Mouse (Mus musculus) left cerebral cortex, postnatal 36 days (tissue): ENCODE results near the gene Tmem53. TPM values are rescaled to one million over a fixed set of nuclear protein-coding genes. Genes with fewer than 3 reads are reported as not detected.

Experiments
- DNase-seq, 2 experiments: peaks; one replicate each; pipeline ENCODE4 v3.0.0; 2021 to 2022; ENCODE audit warnings: low spot score in 2 of 2, mixed read lengths in 1 of 2
- intact Hi-C: fragments of 180-260 bp; cut with DNase I; formaldehyde crosslinking; loops from one replicate; pipeline ENCODE4 v1.15.1; 2025
- total RNA-seq, 2 experiments: library from RNA; stranded (reverse); gene quantifications; 2 replicates each; pipeline ENCODE4 v1.2.3; 2021

Gene Tmem53
- 1 to 10 TPM; 4.1 to 5.6 TPM for total RNA-seq

DNA sequence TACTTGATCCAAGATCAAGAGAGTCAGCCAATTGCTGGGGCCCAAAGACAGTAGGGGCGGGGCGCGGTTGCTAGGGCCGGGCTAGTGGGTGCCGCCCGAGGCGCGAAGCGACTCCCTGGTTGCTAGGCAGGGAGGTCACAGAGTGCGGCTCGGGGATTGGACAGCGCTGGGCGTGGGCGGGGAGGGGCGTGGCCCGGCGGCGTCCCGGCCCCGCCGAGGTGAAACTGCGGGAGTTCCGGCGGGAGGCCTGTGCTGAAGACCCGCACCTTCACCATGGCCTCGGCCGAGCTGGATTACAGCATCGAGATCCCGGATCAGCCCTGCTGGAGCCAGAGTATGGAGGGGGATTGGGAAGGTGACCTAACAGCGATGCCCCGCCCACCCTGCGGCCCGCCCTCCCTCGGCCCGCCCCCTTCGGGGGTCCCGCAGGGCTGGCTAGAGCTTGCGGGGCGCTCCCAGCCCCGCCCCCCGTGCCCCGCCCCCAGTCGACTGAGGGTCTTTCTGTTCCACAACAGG, at the start of gene Tmem53, which contains the start of gene Armh1:
Gene Tmem53 (plus strand): TSS at position 151 of the 516 bp plus-strand sequence.
Gene Armh1 (minus strand): TSS at position 325 of the 516 bp plus-strand sequence.
- intact Hi-C loops: no loop called here
- DNase-seq: peak; percentile 73 to 74

DNA sequence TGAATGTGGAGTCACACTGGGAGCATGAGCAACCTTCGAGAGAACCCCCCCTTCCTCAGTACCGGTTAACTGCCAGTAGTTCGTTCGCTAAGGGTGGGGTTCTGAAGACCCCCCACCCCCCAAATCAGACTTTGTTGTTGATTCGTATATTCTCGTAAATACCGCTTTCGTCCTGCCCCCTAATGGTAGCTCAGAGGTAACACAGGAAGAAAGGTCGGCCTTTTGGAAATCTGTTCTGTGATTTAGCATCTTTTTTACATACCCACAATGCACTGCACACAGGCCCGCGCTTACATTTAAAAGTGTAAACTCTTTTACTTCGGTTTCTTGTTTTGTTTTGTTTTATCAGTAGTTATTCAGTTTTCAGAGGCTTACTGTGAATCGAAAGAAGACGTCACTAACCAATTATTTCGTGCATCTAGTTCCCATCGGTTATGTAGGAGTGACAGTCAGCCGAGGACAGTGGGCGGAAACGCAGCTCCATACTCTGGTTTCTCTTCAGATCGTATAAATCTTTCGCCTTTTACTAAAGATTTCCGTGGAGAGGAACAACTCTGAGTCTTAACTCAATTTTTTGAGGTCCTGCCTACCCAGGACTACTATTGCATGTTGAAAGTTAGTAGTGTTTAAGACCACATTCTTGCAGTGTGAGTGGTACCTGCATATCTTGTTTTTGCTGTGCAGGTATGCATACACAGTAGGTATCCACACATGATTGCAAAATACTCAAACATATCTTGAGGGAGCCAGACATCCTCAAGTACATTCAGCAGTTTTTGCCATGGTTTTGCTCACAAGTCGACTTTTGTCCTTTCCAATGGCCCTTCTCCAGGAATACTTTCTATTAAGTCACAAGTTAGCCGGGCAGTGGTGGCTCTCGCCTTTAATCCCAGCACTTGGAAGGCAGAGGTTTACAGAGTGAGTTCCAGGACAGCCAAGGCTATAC, 49.4 kb upstream of the Tmem53 start:
- intact Hi-C loops: no loop called here
- no peak for DNase-seq

DNA sequence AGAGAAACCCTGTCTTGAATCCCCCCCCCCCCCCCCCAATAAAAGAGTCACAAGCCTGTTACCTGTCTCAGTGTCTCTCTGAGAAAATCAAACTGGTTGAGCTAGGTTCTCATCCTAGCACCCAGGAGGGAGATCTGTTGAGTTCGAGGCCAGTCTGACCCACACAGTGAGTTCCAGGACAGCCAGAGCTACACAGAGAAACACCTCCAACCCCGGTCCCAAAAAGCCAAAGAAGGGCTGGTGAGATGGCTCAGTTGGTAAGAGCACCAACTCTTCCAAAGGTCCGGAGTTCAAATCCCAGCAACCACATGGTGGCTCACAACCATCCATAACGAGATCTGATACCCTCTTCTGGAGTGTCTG, 48.8 kb upstream of the Tmem53 start:
- intact Hi-C loops: no loop called here
- DNase-seq: no peak

DNA sequence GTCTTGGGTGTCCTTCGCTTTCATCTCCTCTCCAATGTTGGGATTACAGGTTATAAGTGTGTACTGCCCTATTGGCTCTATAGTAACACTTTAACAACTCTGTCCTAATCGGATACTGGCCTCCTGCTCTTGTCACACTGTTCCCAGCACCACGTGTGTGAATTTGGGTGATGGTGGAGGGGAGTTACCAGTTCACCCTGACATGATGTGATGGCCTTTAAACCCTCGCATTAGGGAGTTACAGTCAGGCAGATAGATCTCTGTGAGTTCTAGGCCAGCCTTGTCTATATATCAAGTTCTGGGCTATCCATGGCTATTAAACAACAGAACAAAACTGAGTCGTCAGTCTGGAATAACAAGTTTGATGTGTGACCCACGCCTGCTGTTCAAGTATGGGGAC, 42.2 kb upstream of the Tmem53 start:
- intact Hi-C loops: no loop called here
- DNase-seq: no peak

DNA sequence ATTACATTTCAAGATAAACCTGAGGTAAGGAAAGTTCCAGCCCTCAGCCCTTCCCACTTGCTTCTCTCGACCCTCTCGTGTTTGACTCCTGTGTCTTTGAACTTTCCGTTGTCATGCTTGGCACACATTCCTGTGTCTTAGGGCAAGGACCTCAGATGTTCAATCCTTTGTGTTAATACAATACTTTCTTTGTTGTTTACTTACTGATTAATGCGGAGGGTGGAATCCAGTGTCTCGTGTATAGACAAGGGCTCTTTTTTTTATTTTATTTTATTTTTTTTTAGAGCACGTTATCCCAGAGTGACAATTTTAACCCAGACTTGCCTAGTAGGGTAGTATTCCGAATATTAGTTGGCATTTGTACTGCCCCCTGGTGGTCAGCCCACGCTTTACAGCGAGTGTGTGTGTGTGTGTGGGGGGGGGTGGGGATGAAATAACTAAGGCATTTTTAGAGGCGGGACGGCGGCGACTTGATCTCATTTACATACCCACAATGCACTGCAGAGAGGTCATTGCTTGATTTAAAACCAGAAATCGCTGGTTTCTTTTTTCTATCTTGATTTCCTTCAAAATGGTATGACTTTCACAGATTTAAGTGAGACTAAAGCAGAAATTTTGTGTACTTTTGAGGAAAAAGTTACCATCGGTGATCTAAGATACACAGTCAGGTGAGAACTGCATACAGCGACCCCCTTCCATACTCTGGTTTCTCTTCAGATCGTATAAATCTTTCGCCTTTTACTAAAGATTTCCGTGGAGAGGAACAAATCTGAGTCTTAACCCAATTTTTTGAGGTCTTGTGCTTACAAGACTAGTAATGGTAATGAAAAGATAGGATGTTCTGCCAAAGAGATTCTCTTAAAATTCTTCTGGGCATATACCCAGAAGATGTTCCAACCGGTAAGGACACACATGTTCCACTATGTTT, 41.3 kb upstream of the Tmem53 start:
- peak in 1 of 2 experiments; percentile 39 for DNase-seq
- intact Hi-C loops: no loop called here

DNA sequence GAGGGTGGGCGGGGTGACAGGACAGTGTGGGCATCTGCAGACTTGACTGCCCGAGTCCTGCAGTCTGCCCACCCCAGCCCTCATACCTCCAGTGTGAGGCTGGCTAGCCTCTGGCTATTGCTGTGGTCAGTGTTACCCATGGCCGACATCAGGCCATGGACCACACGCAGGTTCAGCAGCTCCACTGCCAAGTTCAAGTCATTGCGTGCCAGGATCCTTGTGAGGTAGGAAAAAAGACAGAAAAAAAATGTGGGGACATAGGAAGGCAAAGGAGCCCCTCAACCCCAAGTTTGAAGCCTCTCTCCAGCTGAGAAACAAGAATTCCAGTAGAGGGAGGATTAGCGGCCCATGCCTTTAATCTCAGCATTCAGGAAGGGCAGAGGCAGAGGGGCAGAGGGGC, 37.5 kb upstream of the Tmem53 start:
- intact Hi-C loops: no loop called here
- no peak for DNase-seq

DNA sequence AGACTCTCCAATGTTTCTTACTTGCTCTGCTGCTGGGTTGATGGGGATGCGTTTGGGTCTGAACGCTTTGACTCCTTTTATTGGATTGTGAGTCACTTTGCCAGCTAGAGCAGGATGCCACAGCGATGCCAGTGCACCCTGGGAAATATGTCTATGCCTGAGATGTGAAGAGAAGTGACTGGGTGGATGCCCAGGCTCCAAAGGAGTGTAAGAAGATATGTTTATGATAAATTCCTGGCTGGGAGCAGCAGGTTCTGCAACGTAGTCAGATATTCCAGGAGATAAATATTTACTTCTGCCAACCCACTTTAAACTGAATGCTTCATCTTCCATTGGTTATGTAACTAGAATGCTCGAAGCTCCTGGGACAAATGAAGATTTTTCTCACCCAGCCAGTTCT, 34.7 kb upstream of the Tmem53 start:
- intact Hi-C loops: no loop called here
- peak; percentile 19 to 32 for DNase-seq

DNA sequence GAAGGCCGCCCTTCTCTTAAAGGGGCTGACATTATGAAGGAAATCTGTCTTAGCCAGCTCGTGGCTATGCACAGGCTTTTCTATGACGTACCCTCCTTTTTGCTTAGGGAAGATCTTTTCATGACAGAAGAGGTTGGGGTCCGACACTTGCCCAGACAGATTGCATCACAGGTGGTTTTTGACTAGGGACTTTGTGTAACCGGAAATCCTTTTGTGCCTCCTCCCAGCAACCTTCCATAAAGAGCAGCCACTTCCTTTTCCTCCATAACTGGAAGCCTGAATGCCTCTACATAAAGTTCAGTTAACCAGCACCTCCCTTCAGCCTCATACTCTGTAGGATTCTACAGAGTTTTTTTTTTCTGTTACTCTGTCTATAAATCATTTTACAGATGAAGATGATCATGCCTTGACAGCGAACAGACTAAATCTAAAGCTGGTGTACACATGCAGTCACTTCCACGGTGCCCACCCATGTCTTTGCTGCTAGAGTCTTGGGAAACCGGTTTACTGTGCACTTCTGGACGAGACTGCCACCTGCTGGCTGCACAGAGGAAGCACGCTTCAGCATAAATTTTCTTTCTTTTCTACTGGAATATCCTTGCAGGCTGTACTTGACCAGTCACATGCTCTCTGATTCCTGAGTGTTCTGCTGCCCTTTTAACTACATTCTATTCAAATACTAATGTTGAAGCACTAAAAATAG, 33.1 kb upstream of the Tmem53 start:
- DNase-seq: peak; percentile 15 to 38
- intact Hi-C loops: loop anchor here (2.0 kb wide), 1 partner anchor 68 kb away; no protein-coding TSS in a partner anchor

DNA sequence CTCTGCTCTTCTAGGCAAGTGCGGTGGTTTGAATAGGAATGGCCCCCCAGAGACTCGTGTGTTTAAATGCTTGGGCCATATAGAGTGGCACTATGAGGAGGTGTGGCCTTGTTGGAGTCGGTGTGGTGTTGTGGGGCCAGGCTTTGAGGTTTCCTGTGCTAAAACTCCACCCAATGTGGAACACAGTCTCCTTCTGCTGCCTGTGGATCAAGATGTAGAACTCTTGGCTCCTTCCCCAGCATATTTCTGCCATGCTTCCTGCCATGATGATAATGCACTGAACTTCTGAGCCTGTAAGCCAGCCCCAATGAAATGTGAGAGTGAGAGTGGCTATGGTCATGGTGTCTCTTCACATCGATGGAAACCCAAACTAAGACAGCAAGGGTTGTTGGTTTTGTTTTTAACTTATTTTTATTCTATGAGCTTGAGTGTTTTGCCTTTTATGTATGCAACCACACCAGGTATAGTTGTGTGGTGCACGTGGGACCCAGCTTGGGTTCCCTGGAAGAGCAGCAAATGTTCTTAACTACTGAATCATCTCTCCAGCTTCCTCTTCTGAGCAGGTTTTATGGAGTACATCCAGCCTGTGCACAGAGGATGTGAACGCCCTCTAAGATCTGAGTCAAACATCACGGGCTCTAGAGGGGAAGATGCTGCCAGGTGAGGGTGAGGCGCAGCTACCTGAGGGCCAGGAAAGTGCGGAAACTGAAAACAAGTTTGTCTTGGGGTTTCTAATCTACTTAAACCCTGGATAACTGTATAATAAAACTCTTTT, 30.8 kb upstream of the Tmem53 start:
- DNase-seq: peak in 1 of 2 experiments; percentile 13
- intact Hi-C loops: no loop called here

DNA sequence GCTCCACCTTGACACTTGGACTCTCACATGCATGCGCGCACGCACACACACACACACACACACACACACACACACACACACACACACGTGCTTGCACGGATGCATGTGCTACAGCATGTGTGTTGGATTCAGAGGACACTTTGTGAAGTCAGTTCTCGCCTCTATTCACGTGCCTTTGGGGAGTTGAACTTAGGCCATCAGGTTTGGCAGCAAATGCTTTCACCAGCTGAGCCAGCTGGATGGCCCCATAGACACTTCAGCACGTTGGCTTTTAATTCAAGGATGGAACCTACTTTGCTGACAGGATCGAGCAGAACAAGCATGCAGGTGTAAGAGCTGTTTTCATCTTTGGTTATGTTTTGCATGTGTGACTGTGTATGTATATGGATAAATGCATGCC, 29.9 kb upstream of the Tmem53 start:
- intact Hi-C loops: no loop called here
- DNase-seq: no peak

DNA sequence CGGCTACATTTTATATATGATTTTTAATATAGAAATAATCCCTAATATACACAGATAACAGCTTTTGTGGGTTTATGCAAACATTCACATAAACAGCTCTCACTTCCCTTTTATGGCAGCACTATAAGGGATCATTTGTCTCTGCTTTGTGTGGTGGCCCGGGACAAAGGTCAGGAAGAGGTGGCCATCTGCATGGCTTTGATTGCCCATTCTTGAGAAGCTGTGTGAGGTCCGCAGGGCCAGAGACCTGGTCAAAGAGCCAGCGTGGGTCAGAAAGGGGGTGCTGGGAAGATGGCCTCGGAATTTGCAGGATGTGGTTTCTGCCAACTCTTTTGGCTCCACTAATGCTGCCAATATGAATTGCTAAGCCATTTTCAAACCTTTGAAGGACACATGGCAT, 28.8 kb upstream of the Tmem53 start:
- DNase-seq: no peak
- intact Hi-C loops: no loop called here

DNA sequence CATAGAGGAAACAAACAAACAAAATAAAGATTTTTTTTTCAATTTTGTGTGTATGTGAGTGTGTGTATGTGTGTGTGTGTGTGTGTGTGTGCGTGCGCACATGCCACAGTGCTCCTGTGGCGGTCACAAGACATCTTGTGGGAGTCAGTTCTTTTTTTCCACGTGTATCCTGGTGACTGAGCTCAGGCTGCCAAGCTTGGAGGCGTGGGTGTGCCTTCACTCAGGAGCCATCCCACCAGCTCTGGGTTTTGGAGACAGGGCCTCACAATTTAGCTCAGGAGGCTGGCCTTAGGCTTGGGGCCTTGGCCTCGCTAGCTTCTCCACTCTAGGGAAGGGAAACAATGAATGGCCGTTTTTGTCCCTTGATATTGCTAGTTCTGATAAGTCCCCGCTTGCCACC, 27.6 kb upstream of the Tmem53 start:
- no peak for DNase-seq
- intact Hi-C loops: no loop called here

DNA sequence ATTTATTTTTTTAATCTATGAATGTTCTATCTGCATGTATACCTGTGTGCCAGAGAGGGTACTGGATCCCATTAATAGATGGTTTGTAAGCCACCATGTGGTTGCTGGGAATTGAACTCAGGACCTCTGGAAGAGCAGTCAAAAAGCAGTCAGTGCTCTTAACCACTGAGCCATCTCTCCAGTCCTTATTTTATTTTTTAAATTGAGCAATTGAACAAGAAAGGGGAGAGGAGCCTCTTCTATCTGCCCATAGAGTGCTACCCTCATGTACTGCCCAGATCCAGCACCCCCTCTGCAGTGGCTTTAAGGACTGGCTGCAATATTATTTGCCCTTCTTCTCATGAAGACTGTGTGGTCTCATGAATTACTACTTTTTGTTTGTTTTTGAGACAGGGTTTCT, 26.5 kb upstream of the Tmem53 start:
- DNase-seq: no peak
- intact Hi-C loops: no loop called here

DNA sequence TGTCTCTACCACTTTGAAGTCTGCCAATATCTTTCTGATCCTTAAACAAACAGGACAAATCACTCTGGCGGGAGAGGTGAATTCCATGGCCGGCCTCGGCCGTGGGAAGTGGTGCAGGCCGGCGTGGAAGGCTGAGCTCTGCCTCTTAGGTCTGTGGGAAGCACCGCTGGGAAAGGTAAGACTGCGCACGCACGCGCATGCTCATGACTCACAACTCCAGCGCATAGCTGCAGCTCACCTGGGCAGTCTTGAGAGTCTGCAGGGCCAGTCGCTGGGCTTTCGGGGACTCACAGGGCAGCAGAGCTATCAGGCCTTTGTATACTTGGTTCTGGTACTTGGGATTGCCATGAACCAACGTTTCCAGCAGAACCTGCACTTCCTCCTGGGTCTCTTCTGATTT, 22.2 kb upstream of the Tmem53 start:
- no peak for DNase-seq
- intact Hi-C loops: no loop called here

DNA sequence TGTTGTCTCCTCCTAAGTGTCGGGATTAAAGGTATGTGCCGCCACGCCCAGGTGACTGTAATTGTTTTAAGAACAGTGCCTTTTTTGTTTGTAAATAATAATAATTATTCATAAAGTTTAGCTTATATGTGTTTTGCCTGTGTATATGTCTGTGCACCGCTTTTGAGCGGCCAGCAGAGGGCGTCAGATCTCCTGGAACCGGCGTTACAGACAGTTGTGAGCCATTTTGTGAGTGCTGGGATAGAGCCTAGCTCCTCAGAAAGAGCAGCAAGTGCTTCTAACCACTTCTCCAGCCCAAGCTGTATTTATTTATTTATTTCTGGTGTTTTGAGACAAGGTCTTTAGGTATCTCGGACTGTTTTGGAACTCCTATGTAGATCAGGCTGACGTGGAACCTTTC, 21.4 kb upstream of the Tmem53 start:
- no peak for DNase-seq
- intact Hi-C loops: no loop called here

DNA sequence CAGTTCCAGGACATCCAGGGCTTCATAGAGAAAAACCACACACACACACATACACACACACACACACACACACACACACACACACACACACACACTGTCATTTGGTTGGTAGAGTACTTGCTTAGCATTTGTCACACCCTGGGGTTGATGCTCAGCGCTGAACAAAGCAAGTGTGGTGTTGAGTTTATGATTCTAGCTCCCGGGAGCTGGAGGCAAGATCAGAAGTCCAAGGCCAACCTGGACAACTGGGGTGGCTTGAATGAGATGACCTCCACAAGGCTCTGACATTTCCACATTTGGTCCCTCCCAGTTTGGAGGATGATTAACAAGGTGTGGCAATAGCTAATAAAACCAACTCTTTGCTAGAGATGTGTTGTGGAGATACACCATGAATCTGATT, 20.5 kb upstream of the Tmem53 start:
- intact Hi-C loops: no loop called here

DNA sequence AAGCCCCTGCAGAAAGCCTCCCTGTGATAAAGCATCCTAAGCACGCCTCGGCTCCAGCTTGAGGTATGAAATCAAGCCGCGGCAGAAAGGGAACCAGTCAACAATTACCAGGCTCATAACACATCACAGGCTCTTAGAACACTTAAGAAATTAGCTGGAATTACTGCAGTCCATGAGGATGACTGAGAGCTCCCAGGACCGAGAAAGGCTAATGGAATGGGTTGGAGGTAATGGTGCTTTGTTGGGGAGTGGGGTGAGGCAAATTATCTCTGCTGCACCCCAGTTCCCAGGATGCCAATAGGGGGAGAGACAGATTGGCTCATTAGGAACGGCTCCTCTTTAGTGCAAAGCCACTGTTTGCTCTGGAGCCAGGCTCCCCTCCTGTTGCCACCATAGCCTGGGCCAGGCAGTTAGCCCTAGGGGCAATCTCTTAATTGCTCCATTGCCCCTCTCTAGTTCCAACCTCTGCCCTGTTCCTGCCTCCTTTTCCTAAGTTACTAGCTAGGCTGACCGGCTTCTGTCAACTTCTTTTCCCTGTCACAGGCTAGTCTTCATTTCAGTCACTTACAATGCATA, 17.5 kb upstream of the Tmem53 start:
- DNase-seq: no peak
- intact Hi-C loops: no loop called here

More for the DNA sequence above, 20.5 kb upstream of the Tmem53 start:
- DNase-seq: no peak

DNA sequence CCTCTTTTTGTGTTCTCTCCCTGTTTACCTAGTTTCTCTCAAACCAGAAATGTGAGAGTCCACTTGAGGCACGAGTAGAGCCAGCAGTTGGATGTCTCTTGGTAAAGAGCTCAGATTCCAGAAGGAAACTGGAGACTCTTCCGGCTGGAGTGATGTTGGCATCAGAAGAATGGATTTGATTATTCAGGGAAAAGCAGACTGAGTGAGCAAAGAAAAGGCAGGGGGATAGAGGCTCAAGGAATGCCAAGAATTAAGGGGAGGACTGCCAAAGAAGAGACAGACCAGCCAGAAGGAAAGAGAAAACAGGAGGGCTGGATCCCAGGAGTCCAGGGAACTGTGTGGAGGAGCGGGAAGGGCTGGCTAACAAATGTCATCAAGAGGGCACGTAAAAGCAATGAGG, 15.9 kb upstream of the Tmem53 start:
- intact Hi-C loops: no loop called here
- no peak for DNase-seq

DNA sequence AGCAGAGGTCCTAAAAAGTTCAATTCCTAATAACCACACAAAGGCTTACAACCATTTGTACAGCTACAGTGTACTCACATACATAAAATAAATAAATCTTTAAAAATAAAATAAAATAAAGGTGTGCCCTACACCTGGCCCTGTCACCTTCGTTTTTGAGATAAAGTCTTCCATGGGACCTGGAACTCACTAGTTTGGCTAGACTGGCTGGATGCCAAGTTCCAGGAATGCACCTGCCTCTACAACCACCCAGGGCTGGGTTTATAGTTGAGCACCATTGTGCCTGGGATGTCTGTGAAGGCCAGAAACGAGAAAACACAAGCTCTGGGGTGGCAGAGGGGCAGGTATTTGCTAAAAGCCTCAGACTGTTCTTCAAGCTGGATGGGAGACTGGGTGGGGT, 12.6 kb upstream of the Tmem53 start:
- intact Hi-C loops: no loop called here
- DNase-seq: no peak
